Mouse (Mus musculus): ENCODE results near the gene Tmem260.

Tmem260 gene

GRCm38 (mm10) chr14:48481591-48481990 lies 35.7 kb downstream of the Tmem260 start:
- no peak for DNase-seq (ENCODE audit: low read depth, low spot score)

- DNase-seq (ENCODE audit: low read depth, low spot score): no peak
These were observed 36.8 kb downstream of the Tmem260 start for GRCm38 (mm10) chr14:48482762-48483161.

- peak; percentile 67 for DNase-seq (ENCODE audit: low read depth, low spot score)
These were observed 48.0 kb downstream of the Tmem260 start for GRCm38 (mm10) chr14:48493896-48494295.

- no peak for DNase-seq (ENCODE audit: low read depth, low spot score)
These were observed 56.6 kb downstream of the Tmem260 start for GRCm38 (mm10) chr14:48502573-48502972.

- DNase-seq (ENCODE audit: low read depth, low spot score): no peak
These were observed 58.0 kb downstream of the Tmem260 start for GRCm38 (mm10) chr14:48503691-48504565.

- no peak for DNase-seq (ENCODE audit: low read depth, low spot score)
These were observed 58.6 kb downstream of the Tmem260 start for GRCm38 (mm10) chr14:48504566-48504950.

GRCm38 (mm10) chr14:48505606-48506005 lies 59.7 kb downstream of the Tmem260 start:
- no peak for DNase-seq (ENCODE audit: low read depth, low spot score)

GRCm38 (mm10) chr14:48507376-48507775 lies 61.5 kb downstream of the Tmem260 start:
- no peak for DNase-seq (ENCODE audit: low read depth, low spot score)

- DNase-seq (ENCODE audit: low read depth, low spot score): no peak
These were observed 63.2 kb downstream of the Tmem260 start for GRCm38 (mm10) chr14:48509131-48509530.

- no peak for DNase-seq (ENCODE audit: low read depth, low spot score)
These were observed 67.3 kb downstream of the Tmem260 start for GRCm38 (mm10) chr14:48513098-48513823.

GRCm38 (mm10) chr14:48513824-48514493 lies 68.0 kb downstream of the Tmem260 start:
- DNase-seq (ENCODE audit: low read depth, low spot score): no peak

- DNase-seq (ENCODE audit: low read depth, low spot score): no peak
These were observed 68.7 kb downstream of the Tmem260 start for GRCm38 (mm10) chr14:48514620-48515019.

- no peak for DNase-seq (ENCODE audit: low read depth, low spot score)
These were observed 69.6 kb downstream of the Tmem260 start for GRCm38 (mm10) chr14:48515538-48515937.

- DNase-seq (ENCODE audit: low read depth, low spot score): no peak
These were observed 77.4 kb downstream of the Tmem260 start for GRCm38 (mm10) chr14:48523361-48523760.

- DNase-seq (ENCODE audit: low read depth, low spot score): peak; percentile 12
These were observed 78.2 kb downstream of the Tmem260 start for GRCm38 (mm10) chr14:48524135-48524534.

- no peak for DNase-seq (ENCODE audit: low read depth, low spot score)
These were observed 79.1 kb downstream of the Tmem260 start for GRCm38 (mm10) chr14:48525055-48525454.

GRCm38 (mm10) chr14:48530629-48531028 lies 84.7 kb downstream of the Tmem260 start:
- no peak for DNase-seq (ENCODE audit: low read depth, low spot score)

- no peak for DNase-seq (ENCODE audit: low read depth, low spot score)
These were observed 92.2 kb downstream of the Tmem260 start for GRCm38 (mm10) chr14:48537795-48538766.

GRCm38 (mm10) chr14:48545166-48545565 lies 99.2 kb downstream of the Tmem260 start:
- DNase-seq (ENCODE audit: low read depth, low spot score): no peak

- DNase-seq (ENCODE audit: low read depth, low spot score): no peak
These were observed 100.1 kb downstream of the Tmem260 start for GRCm38 (mm10) chr14:48546009-48546408.

GRCm38 (mm10) chr14:48549703-48550102 lies 103.8 kb downstream of the Tmem260 start:
- DNase-seq (ENCODE audit: low read depth, low spot score): no peak
